Mouse (Mus musculus): ENCODE results near the gene Iqgap2. TPM values are rescaled to one million over a fixed set of nuclear protein-coding genes. Genes with fewer than 3 reads are reported as not detected.
A peak's percentile ranks its signal among the peaks of the same experiment; 100 is the strongest.

The Iqgap2 gene
- total RNA-seq, 1 experiment from 2014 or later = 209 TPM

DNA sequence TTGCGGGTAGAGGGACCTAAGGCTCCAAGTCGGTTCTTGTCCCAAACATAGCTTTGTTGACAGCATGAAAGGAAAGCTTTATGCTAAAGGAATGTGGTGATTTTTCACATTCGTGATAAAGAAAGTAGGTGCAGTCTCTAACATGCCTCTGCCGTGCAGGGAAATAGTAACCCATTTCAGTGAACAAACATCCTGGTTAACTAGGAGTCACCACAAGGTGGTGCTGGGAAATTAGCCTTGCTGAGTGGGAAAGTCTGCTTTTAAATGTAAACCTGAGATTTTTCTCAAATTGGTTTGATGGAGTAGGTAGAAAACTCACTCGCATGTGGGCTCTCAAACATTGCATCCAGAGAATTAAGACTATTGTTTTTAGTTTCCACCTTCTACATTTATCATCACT is 152.1 kb downstream of the Iqgap2 start:
- ATAC-seq (replicated peaks; ENCODE audit: low read depth, poor library complexity, severe bottlenecking) = no peak

DNA sequence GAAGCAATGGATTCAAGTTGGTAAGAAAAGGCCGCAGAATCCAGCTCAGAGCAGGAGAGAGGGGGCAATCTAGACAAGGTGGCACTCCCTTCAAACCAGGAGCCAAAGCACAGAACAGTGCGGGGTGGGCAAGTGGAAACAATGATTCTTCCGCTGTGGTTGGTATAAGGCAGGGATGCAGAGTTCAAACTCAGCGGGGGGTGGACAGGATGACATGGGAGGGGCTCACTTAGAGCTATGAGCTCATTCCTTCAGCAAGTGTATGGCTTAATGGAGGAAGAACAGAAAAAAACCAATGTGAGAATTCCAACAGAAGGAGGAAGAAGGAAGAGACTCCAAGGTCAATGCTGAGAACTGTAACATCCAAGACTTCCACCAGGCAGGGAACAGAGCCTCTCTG is 161.2 kb downstream of the Iqgap2 start:
- ATAC-seq (replicated peaks; ENCODE audit: low read depth, poor library complexity, severe bottlenecking) = no peak

DNA sequence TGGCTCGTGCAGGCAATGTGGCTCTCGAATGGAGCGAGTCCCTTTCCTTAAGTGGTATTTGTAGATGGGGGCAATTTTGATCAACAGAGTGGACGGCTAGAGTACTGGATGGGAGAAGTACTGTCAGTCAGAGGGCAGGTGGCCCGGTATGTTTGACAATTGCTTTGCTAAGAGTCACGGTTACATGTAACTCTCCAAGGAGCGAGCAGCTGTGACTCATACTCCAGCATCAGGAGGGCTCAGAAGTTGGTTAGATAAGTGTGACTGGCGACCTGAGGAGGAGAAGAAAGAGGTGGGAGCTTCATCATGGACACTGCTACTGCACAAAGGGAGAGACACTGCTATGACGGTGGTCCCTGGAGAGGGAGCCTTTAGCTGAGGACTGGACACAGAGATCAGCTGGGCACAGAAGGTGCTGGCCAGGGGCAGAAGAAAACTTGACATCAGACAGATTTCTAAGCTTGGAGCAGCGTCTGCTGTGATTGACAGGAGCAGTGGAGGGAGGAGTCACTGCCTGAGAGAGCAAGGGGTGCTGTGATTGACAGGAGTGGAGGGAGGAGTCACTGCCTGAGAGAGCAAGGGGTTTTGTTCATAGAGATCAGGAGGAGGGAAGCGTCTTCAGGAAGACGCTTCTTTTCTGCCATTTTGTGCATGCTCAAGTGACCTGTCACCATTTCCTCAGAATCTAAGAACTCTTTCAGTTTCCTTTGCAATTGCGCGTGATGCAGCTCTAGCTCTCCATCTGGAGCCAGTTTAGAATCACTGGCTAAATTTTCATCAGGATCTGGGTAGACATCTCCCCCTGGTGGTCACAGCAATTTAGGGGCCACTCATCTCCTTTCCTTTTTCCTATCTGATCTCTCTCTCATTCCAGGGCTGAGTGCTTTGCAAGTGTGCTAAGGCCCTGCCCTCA is 172.1 kb downstream of the Iqgap2 start:
- peak; percentile 88 for ATAC-seq (replicated peaks; ENCODE audit: low read depth, poor library complexity, severe bottlenecking)

DNA sequence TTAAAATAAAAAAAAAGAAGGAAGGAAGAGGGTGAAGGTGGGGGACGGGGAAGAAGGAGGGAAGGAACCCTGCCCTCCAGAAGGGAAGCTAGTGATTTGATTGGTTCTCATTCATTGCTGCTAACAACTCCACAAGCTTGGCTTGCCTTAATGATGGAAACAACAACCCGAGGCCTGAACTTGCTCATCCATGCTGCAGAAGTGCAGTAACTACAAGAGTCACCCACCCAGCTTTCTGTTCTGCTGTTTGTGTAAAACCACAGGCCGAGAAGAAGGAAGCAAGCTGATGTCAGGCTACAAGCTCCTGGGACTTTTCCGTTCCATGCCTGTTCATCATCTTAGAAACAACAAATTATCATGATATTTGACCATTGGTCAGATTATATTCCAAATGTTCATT is 176.4 kb downstream of the Iqgap2 start:
- ATAC-seq (replicated peaks; ENCODE audit: low read depth, poor library complexity, severe bottlenecking) = no peak

DNA sequence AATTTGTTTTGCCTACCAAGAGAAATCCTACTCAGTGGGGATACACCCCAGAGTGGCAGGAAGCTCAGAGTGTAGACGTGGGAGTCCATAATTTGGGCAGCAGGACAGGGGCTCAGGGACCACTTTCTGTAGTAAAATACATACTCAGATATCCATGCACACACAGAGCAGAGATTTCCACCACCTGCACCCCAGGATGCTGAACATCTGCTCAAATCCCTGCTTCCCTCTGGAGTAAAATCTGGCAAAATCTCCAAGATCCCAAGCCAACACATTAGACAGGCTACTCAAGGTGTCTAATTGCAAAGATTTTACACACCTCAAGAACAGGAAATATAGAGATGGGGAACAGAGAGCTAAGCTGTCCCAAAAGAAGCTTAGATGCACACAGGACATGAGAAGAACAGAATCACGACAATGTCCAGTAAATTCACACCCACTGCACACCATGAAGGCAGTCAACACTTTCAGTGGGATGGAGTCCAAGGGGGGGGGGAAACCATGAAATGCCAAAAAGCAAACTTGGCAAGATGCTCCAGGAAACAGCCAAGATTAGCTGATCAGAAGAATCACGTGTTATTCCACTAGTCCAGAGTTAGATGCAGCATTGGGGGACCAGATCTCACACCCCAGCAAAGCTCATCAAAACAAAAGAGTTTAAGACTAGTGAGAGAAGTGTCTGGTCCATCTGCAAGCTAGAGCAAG is 177.3 kb downstream of the Iqgap2 start:
- ATAC-seq (replicated peaks; ENCODE audit: low read depth, poor library complexity, severe bottlenecking) = no peak

DNA sequence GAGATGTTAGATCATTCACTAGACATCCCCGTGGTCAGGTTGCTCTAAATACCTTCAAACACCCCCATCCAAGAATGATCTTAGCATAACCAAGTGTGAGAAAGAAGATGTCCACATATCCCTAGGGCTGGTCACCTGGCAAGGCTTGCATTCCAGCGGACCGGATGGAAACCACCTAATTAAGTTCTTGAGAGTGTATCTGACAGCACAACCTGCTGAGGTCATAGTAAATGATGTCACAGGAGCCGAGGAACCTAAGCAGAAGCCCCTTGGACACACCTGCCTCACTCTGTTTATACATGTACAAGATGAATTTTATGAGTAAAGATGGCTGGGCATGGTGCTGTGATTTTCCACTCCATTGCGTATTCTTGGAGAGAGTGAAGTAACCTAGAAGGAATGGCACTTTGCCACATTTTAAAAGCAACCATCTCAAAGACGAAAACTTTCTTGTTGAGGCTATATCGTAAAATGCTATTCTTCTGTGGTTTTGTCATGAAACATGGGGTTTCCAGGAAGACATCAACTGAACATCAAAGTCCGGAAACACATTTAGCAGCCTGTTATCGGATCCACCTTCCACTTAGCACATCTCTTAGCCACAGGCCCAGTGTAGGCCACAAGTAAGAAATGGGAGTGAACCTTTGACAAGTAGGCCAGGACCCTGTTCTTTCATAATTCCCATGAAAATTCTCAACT is 179.0 kb downstream of the Iqgap2 start:
- ATAC-seq (replicated peaks; ENCODE audit: low read depth, poor library complexity, severe bottlenecking) = peak; percentile 67

DNA sequence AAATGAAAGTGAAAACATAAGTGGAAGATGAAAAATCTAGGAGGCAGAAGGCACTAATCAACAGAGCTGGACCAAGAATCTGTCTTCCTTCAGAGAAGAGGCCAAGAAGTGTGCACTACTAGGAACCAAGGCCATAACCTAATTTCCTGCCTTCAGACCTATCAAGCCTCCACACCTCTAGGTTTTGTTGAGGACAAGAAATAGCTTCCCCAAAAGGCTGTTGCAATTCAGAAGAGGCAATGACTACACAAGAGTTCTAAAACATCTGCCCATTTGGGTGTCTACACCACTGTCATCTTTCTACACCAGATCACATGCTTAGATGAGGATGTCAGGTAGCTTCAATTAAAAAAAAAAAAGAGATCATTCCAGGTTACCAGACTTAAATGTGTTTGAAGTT is 179.7 kb downstream of the Iqgap2 start:
- ATAC-seq (replicated peaks; ENCODE audit: low read depth, poor library complexity, severe bottlenecking) = no peak

DNA sequence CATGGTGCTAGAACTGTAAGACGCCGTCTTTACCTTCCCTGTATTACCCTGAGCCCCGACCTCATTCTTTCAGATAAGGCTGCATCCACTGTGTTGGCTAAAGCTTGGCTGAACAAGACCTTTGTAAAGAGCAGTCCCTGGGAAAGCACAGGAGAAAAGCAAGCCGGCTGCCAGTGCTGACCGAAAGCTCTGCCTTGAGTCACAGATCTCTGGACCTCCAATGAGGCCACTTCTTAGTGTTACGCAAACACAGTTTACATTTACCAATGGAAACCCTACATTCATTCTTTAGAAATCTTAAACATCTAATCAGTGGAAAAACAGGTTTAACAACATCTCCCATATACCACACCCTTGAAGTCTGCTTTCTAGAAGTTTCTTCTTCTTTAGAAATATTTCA is 186.1 kb downstream of the Iqgap2 start:
- no peak for ATAC-seq (replicated peaks; ENCODE audit: low read depth, poor library complexity, severe bottlenecking)

DNA sequence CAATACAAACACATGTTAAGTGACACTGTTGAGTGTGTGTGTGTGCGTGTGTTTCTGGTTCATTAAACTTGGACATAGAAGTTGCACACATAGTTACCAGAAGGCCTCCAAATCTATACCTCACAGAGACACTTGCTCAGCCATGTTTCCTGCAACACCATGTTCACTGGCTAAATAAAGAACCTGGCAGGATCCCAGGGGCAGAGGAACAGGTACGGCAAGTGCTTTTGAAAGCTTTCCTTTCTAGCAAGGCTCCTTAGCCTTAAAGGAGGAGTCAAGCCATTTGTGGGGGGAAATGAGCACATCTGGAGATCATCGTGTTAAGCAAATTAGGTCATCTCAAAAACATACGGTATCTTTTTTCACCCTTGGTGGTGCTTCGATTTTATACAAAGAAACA is 188.3 kb downstream of the Iqgap2 start:
- no peak for ATAC-seq (replicated peaks; ENCODE audit: low read depth, poor library complexity, severe bottlenecking)

DNA sequence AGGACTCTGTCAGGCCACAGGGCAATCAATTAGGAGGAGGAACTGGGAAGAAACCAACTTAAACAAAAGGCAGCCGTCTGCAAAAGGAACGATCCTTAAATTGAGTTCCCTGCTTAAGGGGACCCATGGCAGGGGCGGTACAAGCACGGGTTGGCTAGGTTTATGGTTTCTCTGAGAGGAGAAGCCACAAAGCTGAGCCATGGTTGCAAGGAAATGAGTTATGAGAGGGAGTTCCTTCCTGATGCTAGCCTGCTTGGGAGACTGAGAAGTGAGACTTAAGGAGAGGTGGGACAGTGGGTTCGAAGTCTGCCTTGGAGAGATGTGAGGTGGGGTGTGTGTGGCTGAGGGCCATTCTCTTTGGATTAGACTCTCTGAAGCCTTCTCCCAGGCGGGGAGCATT is 193.8 kb downstream of the Iqgap2 start:
- peak; percentile 70 for ATAC-seq (replicated peaks; ENCODE audit: low read depth, poor library complexity, severe bottlenecking)

DNA sequence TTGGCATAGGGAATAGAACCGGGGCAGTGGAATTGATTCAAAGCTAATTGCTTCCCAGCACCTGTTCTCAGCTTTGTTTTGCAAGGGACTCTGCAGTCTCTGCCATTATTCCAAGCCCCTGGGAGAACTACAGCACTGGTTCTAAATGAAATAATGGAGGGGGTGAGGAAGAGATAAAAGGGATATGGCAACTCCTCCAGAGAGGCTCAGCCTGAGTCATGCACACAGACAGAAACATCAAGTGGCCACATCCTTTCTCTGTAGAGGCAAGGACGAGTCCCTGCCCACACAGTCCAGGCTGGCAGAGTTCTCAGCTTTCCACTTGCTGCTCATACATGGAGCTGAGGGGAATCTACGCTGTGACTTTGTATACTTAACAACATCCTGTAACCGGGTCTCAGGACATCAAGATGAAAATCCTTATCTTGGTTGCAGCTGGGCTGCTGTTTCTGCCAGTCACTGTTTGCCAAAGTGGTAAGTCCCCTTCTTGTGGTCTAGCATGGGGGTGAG is 195.0 kb downstream of the Iqgap2 start, which contains the start of gene F2rl2:
Gene F2rl2, plus strand, starts transcription at position 200 of the 510 bp plus-strand sequence.
- ATAC-seq (replicated peaks; ENCODE audit: low read depth, poor library complexity, severe bottlenecking) = peak; percentile 84

DNA sequence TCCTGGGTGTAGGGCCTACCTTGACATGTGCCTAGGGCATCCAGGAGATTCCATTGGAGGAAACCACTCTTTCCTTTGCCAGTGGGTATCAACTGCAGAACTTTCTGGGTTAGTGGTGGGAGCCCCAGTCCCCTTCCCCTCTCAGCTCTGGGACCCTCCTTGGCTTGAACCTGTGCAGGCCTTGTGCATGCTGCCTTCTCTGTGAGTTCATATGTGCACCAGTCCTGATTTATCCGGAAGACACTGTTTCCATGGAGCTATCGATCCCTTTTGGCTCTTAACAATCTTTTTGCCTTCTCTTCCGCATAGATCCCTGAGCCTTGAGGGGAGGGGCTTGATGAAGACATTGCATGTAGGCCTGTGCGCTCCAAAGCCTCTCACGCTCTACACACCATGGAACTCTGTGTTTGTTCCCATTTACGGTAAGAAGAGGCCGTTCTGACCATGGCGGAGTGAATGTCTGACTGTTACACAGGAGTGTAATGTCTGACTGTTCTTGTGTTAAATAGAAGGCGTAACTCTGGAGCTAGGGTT is 195.5 kb downstream of the Iqgap2 start:
- ATAC-seq (replicated peaks; ENCODE audit: low read depth, poor library complexity, severe bottlenecking) = no peak

DNA sequence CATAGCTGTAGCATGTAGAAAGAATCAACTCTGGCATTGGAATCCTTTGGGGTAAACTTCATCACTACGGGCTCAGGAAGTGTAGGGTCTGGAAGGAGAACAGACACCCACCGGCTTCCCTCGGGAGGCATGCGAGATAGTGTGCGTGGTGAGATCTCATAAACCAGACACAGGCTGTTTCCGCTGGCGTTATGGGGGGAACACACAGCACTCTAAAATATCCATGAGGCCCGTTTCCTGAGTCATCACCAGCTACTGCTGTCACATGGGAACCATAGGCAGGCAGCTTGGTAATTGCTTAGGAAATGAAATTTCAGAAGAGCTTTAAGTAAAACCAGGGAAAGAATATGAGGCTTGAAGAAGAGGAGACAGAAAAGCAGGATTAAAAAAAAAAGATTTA is 199.5 kb downstream of the Iqgap2 start:
- no peak for ATAC-seq (replicated peaks; ENCODE audit: low read depth, poor library complexity, severe bottlenecking)

DNA sequence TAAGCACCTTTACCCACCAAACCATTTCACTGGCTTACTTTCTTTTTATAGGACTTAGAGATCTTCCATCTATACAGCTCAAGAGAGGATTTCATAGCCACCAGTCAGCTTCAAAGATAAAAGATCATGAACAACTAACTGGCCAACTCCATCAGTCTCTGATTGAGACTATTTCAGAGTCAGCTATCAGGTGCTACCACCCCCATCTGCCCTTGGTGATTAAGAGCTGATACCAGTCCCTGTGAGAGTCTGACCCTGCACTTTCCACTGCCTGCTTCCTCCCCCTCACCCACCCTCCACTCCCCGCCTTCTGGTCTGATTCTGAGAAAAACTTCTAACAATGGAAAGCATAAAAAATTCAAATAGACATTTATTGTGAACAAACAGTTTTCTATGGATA is 203.1 kb downstream of the Iqgap2 start:
- no peak for ATAC-seq (replicated peaks; ENCODE audit: low read depth, poor library complexity, severe bottlenecking)

DNA sequence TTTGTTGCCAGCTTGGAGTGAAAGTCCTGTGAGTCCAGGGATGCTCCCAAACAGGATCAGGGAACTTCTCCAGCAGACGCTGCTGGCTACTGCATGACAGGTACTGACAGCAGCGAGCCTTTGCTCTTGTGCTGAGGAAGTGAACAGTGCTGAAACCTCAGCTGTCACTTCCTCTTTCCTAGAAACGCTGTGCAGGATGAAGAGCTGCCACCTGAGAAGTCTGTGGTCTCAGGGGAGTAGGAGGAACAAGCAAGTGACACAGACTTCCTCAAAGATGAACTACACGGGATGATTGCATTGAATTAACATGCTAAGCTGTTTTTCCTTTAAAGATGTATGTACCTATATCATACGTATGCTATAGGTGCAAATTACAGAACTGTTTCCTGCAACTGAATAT is 206.0 kb downstream of the Iqgap2 start:
- peak; percentile 87 for ATAC-seq (replicated peaks; ENCODE audit: low read depth, poor library complexity, severe bottlenecking)

DNA sequence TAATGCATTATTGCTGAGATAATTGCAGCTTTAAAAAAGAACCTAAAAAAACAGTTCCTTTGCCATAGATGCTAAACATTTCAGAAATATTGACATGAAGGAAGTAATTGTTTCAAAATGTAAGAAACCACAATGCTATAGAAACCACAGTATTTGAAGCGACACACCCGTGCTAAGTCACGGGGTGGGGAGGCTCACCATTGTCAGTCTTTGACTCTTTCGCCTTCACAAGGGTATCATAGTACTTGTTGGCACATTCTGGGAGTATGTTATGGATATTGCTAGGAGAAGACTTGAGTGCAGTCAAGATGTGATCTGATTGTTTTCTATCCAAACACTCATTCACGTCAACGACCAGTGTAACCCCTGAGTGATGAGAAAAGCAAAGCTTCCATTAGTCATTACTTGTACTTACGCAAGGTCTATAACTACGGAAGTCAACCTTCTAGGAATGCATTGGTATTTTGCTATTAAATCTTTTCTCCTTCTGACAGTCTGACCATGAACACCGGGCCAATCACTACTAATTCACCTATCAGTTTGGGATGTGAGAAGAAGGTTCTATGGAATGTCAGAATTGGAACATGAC is 207.0 kb downstream of the Iqgap2 start:
- peak; percentile 12; the same call in 1 of the 2 replicates for ATAC-seq (replicated peaks; ENCODE audit: low read depth, poor library complexity, severe bottlenecking)

DNA sequence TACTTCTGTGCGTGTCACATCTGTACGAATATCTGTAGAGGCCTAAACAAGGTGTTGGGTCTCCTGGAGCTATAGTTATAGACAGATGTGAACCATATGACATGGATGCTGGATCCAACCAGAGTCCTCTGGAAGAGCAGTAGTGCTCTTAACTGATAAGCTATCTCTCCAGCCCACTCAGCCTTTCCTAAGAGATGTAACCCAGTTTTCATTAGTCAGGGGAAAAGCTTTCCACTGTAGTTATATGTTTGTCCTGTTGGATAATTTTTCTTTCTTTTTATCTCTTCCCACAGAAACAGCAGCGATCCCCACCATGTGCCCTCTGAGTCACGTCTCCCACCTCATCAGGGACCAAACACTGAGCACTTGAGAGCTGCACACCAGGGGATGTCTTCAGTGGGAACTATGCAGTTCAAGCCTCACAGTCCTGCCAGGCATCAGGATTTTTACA is 212.2 kb downstream of the Iqgap2 start:
- peak; percentile 54 for ATAC-seq (replicated peaks; ENCODE audit: low read depth, poor library complexity, severe bottlenecking)

DNA sequence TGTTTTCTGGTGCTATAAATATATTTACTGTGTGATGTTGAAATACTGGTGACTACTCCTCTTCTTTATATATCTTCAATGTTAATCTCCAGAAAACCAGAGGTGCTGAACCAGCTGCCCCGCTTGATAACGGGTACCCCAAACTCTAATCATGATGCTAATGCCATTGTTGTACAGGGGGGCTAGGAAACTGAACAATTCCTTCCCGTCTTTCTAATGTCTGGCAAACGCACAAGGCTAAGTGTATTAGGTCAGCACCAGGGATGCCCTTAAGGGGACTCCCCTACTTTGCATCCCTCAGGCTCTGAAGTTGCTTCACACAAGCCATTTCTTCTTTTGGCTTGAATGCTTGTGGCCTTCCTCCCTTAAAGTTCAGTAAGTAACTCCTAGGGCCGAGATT is 212.6 kb downstream of the Iqgap2 start:
- peak; percentile 25; the same call in 1 of the 2 replicates for ATAC-seq (replicated peaks; ENCODE audit: low read depth, poor library complexity, severe bottlenecking)

DNA sequence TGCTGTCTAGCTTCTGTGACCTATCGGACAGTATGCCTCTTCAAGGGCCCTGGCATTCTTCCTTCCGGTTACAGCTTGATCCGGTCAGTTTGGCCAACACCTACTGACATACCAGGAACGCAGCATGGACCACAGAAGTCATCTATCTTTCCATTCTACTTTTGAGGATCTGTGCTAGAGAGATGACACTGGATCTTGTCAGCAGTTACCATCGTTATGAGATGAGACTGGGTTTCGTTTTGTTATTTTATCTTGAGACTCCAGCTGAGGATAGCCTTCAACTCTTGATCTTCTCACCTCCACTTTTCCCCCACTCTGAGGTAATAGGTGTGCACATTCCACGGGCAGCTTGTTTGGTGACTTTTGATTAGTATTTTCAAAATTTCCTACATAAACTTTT is 219.3 kb downstream of the Iqgap2 start:
- no peak for ATAC-seq (replicated peaks; ENCODE audit: low read depth, poor library complexity, severe bottlenecking)

Measured in common myeloid progenitor, adult 5-6 weeks (primary cell).